Mouse (Mus musculus) kidney, postnatal 36 days (tissue): ENCODE data around the gene Cd84.

Experiments used
- DNase-seq, 2 experiments: peaks; one replicate each; pipeline ENCODE4 v3.0.0; 2021 to 2022; ENCODE audit warnings: mixed read lengths in 2 of 2

Cd84 gene

GRCm38 (mm10) chr1:171917305-171918039 lies 78.0 kb downstream of the Cd84 start, which contains the start of gene Slamf6:
Gene Slamf6, plus strand, starts transcription at chr1:171917515.
- peak in 1 of 2 experiments; percentile 3 for DNase-seq

DNA sequence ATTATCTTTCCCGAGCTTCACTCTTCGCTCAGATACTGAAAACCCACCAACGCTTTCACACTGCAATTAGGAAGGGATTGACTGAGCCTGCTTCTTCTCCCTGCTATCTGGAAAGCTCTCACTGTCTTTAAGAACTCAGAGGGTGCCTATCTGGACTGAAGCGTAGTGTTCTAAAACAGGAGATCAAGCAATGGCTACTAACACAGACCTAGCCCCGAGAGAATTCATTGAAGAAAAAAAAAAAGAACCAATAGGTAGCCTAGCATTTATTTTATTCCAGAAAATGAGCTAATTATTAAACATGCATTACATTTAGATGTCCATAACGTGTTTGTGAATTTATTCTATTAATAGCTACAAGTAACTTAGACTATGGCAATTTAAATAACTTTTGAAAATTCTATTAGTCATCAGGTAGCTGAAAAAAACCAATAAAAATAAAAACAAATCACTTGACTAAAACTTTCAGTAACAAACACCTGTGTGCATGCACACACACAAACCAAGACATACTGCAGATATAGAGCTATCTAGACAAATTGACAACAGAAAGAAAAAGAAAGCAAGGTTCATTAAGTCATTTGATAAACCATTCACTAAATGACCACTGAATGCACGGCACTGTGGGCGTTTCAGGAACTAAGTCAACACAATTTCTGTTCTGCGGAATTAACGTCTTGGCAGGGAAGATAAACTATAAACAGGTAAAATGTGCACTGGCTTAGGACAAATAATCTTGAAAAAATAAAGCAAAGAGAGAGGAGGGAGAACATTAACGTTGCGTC lies 78.8 kb downstream of the Cd84 start:
- no peak for DNase-seq

DNA sequence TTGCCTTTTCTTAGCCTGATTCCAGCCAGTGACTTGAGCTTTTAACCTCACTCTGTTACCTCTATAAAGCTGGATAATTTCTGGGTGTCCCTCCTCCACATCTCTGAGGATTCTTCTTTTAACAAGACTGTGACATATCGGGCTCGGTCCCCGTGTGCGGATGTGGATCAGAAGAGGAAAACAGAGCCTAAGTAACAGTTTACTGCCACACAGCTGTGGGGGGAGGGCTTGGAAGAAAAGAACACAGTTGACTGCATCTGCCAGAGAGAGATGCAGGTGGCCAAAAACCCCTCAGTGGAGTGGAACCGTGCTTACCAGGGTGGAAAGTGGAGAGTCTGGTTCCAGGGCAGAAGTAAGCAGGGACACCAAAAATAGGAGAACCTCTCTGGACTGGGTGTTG lies 79.7 kb downstream of the Cd84 start:
- DNase-seq, result no peak

- DNase-seq, result no peak
These were observed 80.5 kb downstream of the Cd84 start for GRCm38 (mm10) chr1:171919901-171920510.

DNA sequence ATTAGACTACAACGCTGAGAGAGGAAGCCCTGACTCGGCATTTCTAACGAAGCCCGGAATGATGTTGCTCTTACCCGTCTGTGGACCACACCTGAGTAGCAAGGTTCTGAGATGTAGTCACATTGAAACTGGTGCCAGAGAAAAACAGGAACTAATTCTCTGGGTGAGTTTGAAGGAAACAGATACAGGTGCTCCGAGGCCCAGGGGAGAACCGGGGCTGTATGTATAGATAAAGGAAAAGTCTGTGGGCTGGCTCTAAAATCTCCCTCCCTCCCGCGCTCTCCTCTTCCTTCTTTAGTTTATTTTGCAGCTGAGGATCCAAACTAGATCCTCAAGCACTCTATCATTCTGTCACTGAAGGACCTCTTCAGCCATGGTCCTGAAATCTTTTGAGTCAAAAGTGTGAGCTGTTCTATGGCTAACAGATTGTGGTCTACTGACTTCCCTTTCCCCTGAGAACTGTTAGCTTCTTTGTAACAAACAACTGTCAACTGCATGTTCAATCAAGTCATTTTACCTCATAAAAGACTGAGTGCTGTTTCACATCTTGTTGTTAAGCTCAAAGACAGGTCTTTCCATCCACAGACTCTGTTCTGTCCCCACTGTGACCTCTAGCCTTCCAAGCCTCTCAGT lies 81.6 kb downstream of the Cd84 start:
- DNase-seq, result no peak

- DNase-seq, result no peak
These were observed 82.1 kb downstream of the Cd84 start for GRCm38 (mm10) chr1:171921641-171922040.

DNA sequence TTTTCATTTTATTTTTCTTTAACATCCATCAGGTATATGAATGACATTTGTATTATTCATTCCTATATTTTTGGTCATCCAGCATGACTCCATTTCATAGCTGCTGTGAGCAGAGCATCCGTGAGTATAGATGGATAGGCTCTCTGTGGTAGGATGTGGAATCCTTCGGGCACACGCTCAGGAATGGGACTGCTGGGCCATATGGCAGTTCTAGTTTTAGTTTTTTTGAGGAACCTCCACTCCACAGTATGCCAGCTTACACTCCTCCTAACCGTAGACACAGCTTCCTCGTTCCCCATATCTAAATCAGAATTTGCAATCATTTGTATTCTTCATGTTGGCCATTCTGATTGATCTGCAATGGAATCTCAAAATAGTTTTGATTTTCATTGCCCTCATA lies 83.3 kb downstream of the Cd84 start:
- no peak for DNase-seq

GRCm38 (mm10) chr1:171924900-171925299 lies 85.4 kb downstream of the Cd84 start:
- no peak for DNase-seq

DNA sequence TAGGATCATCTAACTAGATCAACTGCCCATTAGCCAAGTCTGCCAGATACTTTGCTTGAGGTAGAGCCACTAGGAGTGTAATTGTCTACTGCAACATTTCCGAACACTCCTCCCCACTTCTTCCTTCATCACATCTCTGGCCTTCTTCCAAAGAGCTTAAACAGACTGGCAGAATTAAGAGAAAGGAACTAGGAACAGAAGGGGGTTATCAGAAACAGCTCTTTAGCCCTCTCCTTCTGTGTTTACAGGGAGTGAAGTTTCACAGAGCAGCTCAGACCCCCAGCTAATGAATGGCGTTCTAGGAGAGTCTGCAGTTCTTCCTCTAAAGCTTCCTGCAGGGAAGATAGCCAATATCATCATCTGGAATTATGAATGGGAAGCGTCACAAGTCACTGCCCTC lies 94.4 kb downstream of the Cd84 start:
- DNase-seq, result no peak

- no peak for DNase-seq
These were observed 99.8 kb downstream of the Cd84 start for GRCm38 (mm10) chr1:171938952-171939948.
